Mouse (Mus musculus) left cerebral cortex, adult 18-20 months (tissue): Measurements from ENCODE around the gene Igsf9. TPM values are rescaled to one million over a fixed set of nuclear protein-coding genes. Genes with fewer than 3 reads are reported as not detected.

ENCODE experiments used
- DNase-seq, 2 experiments: peaks; one replicate each; pipeline ENCODE4 v3.0.0; 2021 to 2022; ENCODE audit warnings: low spot score in 2 of 2, mixed read lengths in 1 of 2
- total RNA-seq, 2 experiments: library from RNA; stranded (reverse); gene quantifications; 2 replicates each; pipeline ENCODE4 v1.2.3; 2021

The Igsf9 gene
- total RNA-seq, 2 experiments from 2014 or later = 6.3 to 7.0 TPM

GRCm38 (mm10) chr1:172463387-172464333 is 17.9 kb upstream of the Igsf9 start:
- DNase-seq = no peak

GRCm38 (mm10) chr1:172468301-172468877 is 13.2 kb upstream of the Igsf9 start:
- DNase-seq = no peak

- DNase-seq = no peak
Measured at GRCm38 (mm10) chr1:172469373-172469772, 12.2 kb upstream of the Igsf9 start.

DNA sequence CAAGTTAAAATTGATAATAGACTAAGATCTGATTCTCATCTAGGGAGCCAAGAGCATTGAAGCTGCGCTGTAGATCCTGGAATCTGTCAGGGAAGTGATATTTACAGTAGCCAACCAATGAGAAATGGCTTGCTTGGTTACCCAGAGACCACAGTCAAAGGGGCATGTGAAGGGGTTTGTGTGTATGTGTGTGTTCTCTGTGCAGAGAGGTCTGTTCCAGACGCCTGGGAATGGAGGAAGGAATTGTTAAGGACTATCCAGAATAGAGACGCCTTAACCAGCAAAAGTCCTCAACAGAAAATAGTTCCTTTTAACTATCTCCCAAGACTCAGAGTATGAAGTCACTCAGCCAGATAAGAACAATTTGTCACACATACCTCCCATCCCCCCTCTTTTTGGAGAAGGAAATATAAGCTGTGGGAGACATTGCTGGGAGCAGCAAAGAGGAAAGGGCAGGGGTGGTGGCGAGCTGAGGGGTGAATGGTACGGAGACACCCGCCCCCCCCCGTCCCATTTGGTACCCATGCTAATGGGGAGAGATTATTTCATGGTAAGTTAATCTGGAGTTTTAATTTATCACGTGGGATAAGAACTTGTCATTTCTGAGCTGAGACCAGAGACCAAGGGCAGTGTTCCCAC is 11.7 kb upstream of the Igsf9 start:
- DNase-seq = no peak

GRCm38 (mm10) chr1:172472909-172473308 is 8.7 kb upstream of the Igsf9 start:
- DNase-seq = no peak

- no peak for DNase-seq
Measured at GRCm38 (mm10) chr1:172474196-172474595, 7.4 kb upstream of the Igsf9 start.

DNA sequence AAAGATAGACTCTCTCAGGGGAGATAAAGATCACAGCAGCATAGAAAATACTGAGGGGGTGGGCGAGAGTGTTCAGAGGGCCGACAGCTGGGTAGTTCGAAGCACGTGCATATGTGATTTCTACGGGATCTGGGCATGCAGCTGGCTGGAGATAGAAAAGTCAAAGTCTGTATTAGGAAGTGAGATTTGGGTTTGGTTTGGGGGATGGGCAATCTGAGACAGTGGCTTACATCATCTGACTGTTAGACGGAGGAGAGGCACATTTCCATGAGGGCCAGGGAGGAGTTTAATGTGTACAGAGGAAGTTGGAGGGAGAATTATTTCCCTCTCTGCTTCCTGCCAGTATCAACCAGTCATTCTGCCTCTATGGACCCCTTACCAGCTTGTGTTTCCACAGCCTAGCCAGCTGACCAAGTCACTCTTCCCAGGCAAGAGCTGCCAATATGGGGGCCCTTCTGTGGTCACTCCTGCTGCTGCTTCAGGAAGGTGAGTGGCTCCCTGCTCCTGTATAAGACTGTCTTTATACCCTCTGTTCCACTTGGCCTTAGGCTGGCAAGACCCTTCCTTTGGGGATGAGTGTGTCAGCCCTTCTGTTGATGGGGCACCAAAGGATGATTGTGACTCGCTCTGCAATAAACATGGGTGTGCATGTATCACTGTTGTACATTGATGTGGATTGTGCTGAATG is 6.4 kb upstream of the Igsf9 start, which contains the start of gene Slamf9:
Slamf9 (plus strand) TSS at position 305 of the 688 bp plus-strand sequence.
- no peak for DNase-seq

GRCm38 (mm10) chr1:172478020-172478419 is 3.6 kb upstream of the Igsf9 start:
- DNase-seq = no peak

- no peak for DNase-seq
Measured at GRCm38 (mm10) chr1:172480376-172480775, 1.2 kb upstream of the Igsf9 start.

- no peak for DNase-seq
Measured at GRCm38 (mm10) chr1:172481111-172481510, 477 bp upstream of the Igsf9 start.

- no peak for DNase-seq
Measured at GRCm38 (mm10) chr1:172482518-172483360, 1.2 kb downstream of the Igsf9 start.

DNA sequence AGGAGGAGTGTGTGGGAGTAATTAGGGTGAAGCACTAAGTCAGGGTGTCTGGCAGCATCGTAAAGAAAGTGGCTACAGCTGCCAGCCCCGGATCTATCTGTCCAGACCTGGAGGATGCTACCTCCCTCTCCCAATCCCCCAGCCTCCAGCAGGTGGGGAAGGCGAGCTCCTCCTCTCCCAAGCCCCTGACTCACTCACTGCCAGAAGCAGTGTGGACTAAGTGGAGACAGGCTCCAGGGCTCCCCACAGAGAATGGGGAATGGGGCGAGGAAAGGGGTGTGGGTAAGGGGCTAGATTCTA is 1.7 kb downstream of the Igsf9 start:
- DNase-seq = no peak

GRCm38 (mm10) chr1:172484236-172484635 is 2.6 kb downstream of the Igsf9 start:
- DNase-seq = no peak

DNA sequence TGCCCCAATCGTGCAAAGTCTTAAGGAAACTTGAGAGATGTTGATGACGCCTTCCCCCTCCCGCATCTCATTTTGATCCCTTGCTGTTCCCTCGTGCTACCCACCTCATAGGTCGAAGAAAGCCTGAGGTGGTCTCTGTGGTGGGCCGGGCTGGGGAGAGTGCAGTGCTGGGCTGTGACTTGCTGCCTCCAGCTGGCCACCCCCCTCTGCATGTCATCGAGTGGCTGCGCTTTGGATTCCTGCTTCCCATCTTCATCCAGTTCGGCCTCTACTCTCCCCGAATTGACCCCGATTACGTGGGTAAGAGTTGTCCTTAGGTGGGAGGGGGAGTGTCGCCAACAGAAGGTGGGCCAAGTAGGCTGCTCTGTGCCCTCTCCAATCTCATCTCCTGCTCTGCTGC is 3.1 kb downstream of the Igsf9 start:
- DNase-seq = no peak

- no peak for DNase-seq
Measured at GRCm38 (mm10) chr1:172485821-172486220, 4.2 kb downstream of the Igsf9 start.

GRCm38 (mm10) chr1:172486236-172486635 is 4.6 kb downstream of the Igsf9 start:
- no peak for DNase-seq

- no peak for DNase-seq
Measured at GRCm38 (mm10) chr1:172486651-172487050, 5.1 kb downstream of the Igsf9 start.

GRCm38 (mm10) chr1:172487859-172488258 is 6.3 kb downstream of the Igsf9 start:
- no peak for DNase-seq

DNA sequence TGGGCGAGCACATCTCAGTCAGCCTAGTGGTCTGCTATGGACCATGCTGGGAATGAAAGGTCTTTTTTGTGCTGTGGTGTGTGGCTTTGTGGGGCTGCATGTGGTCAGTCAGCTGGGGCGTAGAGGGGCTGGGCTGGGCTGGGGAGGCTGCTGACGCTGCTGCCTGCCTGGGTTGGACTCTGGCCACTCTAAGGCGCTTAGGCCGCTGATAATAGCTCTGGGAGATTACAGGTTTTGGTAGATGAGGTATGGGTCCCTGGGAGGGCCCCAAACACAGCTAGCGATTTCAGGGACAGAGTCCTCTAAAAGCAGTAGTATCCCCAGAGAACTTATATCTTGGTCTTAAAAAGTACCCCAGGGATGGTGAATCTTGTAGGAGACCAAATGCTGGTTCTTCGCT is 7.2 kb downstream of the Igsf9 start:
- no peak for DNase-seq

DNA sequence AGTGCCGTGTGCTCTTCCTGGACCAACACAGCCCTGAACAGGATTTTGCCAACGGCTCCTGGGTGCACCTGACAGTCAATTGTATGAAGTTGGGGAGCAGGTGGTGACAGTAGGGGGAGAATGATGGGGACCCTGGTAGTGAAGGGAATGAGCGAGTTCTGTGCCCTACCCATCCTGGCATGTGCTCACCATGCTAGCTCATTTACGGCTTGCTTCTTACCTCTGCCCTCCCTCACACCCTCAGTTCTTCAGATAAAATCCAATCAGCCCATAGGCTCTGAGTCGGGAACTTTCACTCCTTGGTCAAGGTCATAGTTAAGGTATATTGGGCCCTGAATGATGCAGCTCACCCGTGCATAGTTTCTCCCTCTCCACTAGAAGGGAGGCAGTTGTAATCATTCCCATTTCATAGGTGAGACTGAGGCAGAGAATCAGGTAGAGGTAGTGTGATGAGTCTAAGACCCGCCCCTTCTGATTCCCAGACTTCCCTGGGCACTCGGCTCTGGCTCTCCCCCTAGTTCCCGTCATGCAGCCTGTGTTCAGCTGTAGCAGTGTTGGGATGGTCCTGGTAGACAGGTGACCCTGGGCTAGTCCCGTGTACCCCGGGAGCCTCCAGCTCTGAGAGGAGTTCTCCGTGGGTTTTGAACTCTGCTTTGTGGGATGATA is 8.1 kb downstream of the Igsf9 start:
- DNase-seq = no peak
